Mouse (Mus musculus) NIH3T3 (cell line): ENCODE data around the gene Tcf7l1.

Source experiments
- DNase-seq: peaks from one replicate; pipeline ENCODE4 v3.0.0-alpha.2; 2012; ENCODE audit warnings: low read depth

Tcf7l1 gene

DNA sequence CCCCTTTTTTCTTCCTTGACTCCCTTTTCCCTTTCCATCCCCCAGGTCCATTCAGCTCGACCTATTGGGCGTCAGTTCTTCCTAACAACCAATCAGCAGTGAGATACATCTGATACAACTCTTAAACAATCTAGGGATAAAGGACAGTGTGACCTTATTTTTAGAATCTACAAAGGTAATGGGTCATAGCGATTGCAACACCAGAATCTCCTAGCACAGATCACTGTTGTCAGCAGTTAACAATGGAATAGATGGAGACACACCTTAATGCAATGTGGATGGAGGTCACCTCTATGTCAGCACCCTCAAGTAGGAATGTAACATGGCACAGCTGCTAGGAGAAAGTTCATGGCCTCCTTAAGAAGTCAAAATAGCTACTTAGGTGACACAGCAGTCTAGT lies 166.1 kb downstream of the Tcf7l1 start:
- no peak for DNase-seq

DNA sequence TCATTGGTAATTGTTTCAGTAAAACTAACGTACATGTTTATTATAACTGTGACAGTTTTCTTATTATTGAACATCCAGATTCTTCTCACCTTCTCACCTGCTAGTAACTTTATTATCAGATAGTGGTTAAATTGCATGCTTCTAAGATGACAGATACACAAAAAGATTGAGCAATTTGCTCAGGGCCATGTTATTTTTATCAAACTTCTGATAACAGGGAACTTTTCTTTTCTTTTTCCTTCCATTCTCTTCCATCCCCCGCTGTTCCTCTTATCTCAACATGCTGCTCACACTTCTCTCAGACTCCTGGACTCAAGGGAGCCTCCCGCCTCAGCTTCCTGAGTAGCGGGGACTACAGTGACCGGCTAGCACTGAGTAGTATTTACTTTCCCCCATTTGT lies 168.1 kb downstream of the Tcf7l1 start:
- DNase-seq: no peak

DNA sequence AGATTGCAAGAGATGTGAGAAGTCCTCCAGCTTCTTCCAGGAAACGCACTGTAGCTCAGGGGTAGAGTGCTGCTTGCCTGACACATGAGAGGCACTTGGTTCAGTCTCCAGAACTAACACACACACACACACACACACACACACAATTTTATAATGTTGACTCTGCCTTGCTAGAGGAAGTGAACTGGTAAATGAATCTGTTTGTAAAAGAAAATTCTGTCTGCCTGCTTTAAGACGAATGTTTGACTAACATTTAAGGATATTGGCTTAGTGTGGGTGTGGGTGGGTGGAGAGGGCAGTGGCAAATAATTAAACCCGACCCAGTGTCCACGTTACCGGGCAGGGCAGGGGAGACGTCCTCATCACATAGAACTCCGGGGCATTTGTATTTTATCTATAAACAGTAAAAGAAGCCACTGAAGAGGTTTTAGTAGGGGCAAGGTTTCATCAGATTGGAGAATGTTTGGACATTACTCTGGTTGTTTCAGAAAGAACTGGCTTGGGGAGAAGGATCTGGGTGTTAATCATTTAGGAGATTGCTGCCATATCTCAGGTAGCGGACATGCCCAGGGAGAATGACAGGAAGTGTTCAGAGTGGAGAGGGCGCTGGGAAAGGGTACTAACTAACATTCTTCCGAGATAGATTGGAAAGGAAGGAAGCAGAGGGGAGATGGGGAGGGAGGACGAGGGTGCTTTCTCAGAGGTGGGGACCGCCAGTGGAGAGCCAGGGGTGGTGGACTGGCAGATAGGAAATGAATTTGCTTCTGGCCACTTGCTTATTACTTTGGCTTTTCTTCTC lies 169.1 kb downstream of the Tcf7l1 start:
- no peak for DNase-seq

DNA sequence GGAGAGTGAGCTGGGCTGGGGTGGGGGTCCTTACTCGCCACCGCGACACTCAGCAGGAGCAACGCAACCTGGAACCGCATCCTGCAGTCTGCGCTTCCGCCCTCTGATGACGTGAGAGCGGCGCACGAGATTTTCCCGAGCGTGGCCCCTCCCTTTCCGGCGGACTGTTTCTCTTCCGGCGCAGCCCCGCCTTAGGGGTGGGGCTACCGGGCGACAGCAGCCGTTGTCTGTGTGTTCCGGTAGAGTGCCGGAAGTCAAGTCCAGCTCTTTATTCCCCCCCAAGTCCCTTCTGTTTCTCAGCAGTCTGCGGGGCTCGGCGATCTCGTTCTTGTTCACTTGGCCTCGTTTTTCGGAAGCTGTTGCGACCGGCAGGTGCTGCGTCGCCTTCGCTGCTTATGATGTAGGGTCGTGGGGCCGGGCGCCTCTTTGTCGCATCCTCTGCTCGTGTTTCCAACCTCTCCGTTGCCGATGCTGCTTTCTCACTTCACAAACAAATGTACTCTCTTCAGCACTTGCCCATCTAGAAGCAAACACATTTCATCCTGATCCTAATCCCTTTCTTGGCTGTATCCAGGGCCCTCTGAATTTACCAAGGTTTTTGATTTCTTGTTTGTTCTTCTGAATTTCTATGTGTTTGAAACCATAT lies 172.3 kb downstream of the Tcf7l1 start, which contains the start of gene Tgoln1:
Gene Tgoln1 (minus strand): TSS at position 358 of the 646 bp plus-strand sequence.
- peak; percentile 98 for DNase-seq

DNA sequence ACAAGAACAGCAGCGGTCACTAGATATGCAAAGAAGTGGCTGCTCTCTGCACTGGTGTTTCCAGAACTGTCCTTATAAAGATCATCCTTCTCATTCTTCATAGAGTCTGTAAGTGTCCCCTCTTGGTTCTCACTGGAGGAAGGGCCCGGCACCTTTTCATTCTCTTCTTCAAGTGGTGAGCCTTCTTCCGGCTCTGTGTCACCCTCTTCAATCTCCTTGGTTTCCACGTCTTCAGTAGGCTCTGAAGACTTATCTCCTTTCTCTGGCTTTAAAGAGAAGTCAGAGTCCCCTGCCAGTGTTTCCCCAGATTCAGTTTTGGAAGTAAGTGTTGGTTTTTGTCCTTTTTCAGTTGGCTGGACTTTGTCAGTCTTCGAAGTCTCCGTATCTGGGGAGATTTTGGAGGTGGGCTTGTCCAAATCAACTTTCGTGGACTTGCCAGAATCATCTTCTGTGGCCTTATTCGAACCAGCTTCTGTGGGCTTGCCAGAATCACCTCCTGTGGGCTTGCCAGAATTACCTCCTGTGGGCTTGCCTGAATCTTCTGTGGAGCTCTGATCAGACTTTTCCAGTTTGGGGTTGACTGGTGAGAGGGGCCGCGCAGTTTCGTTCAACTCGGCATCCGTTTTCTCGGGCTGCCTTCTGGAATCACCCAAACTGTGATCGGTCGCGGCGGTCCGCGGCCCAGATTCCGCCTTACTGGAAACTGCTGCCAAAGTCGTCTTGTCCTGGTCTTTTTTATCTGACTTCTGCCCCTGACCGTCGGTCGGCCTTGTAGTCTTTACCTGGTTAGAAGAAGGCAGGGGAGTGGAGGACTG lies 173.3 kb downstream of the Tcf7l1 start:
- peak; percentile 20 for DNase-seq

DNA sequence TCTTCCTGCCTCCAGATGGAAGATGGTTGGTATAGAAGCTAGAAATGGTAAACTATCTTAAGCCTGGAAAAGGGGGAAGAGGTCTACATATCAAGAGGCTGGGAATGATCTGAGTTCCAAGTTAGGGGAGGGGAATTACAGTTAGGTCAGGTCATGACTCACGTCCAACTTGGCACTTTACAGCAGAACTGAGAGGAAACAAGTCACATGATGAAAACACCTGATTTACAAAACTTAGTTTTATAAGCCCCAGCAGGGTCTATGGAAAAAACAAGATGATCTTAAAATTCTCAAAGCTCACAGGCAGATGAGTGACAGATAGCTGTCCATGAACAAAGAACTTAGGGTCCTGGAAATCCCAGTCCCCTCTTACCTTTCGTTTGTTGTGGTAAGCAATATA lies 173.9 kb downstream of the Tcf7l1 start:
- peak; percentile 55 for DNase-seq

DNA sequence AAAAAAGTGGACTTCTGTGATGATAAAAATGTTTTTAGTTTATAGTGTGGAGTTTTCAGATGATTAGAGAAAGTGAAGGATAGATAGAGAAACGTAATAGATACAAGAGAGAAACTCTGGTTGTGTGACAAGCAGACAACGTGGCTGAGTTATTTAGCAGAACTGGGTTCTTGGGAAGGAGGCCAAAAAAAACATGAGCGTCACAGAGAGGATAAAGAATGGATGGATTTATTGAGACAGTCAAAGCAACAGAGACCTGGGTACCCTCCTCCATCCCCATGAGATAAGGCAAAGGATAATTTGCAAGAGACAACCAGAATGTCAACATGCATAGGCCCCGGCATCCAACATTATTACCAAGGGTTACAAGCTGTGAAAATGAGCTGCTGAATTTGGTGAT lies 178.8 kb downstream of the Tcf7l1 start:
- DNase-seq: no peak

GRCm38 (mm10) chr6:72608662-72609184 lies 180.3 kb downstream of the Tcf7l1 start:
- peak; percentile 60 for DNase-seq

- no peak for DNase-seq
Measured at GRCm38 (mm10) chr6:72607676-72608075, 181.4 kb downstream of the Tcf7l1 start.

- no peak for DNase-seq
Measured at GRCm38 (mm10) chr6:72607060-72607459, 182.0 kb downstream of the Tcf7l1 start.

GRCm38 (mm10) chr6:72604066-72604465 lies 185.0 kb downstream of the Tcf7l1 start:
- peak; percentile 34 for DNase-seq

DNA sequence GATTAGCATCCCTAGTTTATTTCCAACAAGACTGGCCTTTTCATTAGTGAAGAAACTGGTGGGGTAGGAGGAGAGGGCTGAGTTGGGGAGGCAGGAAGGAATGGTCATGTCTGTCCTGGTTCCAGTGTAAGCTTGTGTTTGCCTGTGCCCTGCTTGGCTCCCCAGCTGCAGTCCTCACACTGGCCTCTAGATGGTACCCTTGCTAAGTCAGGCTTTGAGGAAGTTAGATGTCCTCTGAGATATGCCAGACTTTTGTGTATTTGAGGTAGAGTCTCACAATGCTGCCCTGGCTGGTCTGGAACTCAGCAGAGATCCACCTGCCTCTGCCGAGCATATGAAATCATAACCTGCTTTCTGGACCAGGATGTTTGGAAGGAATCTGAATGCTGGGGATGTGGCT lies 187.3 kb downstream of the Tcf7l1 start:
- DNase-seq: peak; percentile 92

DNA sequence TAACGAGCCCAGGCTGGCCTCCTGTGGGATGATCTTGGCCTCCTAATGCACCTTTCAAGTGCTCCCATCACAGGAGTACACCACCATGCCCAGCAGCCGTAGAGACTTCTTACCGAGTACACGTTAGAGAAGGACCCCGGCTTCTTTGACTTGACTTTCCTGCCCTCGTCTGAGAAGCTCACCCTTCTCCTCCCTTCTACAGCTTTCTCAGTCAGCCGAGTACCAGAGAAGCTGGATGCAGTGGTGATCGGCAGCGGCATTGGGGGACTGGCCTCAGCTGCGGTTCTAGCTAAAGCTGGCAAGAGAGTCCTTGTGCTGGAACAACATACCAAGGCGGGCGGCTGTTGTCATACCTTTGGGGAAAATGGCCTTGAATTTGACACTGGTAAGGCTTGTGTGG lies 188.3 kb downstream of the Tcf7l1 start:
- DNase-seq: no peak

GRCm38 (mm10) chr6:72600216-72600615 lies 188.8 kb downstream of the Tcf7l1 start:
- DNase-seq: no peak

DNA sequence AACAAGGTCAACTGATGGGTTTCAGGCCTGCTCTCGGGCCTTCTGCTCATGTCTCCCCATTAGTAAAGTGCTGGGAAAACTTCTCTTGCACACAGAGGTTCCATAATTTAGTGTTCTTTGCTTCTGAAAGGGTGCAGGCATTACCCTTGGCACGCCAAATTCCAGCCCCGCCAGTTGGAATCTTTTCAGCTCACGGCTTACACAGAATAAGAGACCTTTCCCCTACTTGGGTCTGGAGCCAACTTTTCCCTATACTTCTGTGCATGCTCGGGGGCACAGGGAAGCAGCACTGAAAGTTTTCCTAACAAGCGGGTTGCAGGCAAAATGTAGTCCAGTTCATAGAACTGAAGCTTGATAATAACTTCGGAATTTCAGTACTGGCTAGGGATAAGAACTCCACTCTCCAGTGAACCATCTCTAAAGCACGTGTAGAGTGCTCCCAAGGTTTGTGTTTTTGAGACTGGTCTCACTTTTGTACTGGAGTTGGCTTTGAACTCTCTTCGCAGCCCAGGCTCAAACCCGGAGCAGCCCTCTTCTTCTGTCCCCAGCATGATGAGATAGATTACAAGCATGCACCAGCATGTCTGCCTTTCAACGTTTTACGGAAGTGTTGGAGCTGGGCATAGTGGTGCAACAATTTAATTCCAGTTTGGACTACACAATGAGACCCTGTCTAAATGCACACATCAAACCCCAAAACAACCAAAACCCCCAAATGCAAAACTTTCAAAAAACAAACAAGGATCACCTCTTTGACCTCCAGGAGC lies 190.1 kb downstream of the Tcf7l1 start:
- peak; percentile 79 for DNase-seq

- peak; percentile 99 for DNase-seq
Measured at GRCm38 (mm10) chr6:72597956-72598753, 190.9 kb downstream of the Tcf7l1 start, which contains the start of the genes Elmod3 and Retsat. Elmod3 (minus strand) TSS chr6:72598413. Retsat (plus strand) TSS chr6:72598475.

GRCm38 (mm10) chr6:72597083-72597874 lies 191.8 kb downstream of the Tcf7l1 start:
- DNase-seq: peak; percentile 39

GRCm38 (mm10) chr6:72593914-72594313 lies 195.1 kb downstream of the Tcf7l1 start:
- DNase-seq: no peak

DNA sequence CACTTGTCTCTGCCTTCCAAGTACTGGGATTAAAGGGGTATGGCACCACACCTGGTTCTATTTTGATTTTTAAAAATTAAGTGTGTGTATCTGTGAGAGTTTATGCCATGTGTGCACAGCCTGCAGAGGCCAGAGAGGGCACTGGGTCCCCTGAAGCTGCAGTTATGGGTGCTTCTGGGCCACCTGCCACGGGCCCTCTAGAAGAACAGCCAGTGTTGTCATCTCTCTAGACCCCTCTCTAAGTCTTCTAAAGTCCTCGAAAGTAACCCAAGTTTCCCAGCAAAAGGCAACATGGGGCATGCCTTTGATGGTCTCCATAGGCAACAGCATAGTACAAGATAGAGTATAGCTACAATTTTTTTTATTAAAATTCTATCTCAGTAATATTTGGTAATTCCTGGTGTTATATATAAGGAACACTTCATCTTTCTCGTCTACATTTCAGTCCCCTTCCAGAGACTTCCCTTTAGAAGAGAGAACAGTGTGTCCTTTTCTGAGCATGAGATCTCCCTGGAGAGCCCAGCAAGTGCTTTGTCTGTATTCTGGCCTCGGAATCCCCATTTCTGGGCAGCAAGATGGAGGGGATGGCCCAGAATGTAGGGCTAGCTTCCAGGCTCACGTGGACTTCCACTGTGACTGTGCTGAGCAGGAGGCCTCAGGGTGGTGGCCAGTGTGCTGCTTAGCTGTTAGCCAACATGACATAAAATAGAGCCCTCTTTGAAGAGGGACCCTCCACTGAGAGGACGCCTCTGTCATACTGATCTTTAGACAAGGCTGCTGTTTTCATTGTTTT lies 195.8 kb downstream of the Tcf7l1 start:
- no peak for DNase-seq
